Mouse (Mus musculus) liver, postnatal 0 days (tissue): ENCODE results near the gene Slamf8. TPM values are rescaled to one million over a fixed set of nuclear protein-coding genes. Genes with fewer than 3 reads are reported as not detected.

Source experiments
- ATAC-seq: fragments of 200-750 bp; cut with Nextera tagmentation; 2 replicates; pipeline ENCODE4 v1.8.0; 2017; ENCODE audit warnings: mild to moderate bottlenecking, moderate library complexity
- DNase-seq: peaks from one replicate; pipeline ENCODE4 v3.0.0-alpha.2; 2016
- H3K27ac ChIP-seq: fragments of 300-500 bp; sonication (generic); 2 replicates; pipeline ENCODE4 v1.5.1; 2014; ENCODE audit warnings: antibody characterized with exemption, moderate library complexity, mild to moderate bottlenecking, low read depth
- H3K27me3 ChIP-seq: fragments of 300-500 bp; sonication (generic); 2 replicates; pipeline ENCODE4 v1.6.1; 2014; ENCODE audit warnings: low read length, control low read depth, mixed read lengths; ENCODE audit not compliant: insufficient read depth
- H3K36me3 ChIP-seq: fragments of 300-500 bp; sonication (generic); replicated peaks from 2 replicates; pipeline ENCODE4 v1.6.1; 2014; ENCODE audit warnings: mild to moderate bottlenecking, control low read depth, low read length, moderate library complexity, mixed read lengths; ENCODE audit not compliant: insufficient read depth
- H3K4me1 ChIP-seq: fragments of 300-500 bp; sonication (generic); 2 replicates; pipeline ENCODE4 v1.6.1; 2014; ENCODE audit warnings: antibody characterized with exemption, mild to moderate bottlenecking, control low read depth; ENCODE audit not compliant: insufficient read depth
- H3K4me2 ChIP-seq: fragments of 300-500 bp; sonication (generic); 2 replicates; pipeline ENCODE4 v1.6.1; 2014; ENCODE audit warnings: low read depth, mild to moderate bottlenecking, low read length, moderate library complexity, mixed read lengths
- H3K4me3 ChIP-seq: fragments of 300-500 bp; sonication (generic); 2 replicates; pipeline ENCODE4 v1.5.1; 2014; ENCODE audit warnings: low read depth, low read length
- H3K9ac ChIP-seq: fragments of 300-500 bp; sonication (generic); replicated peaks from 2 replicates; pipeline ENCODE4 v1.6.1; 2014; ENCODE audit warnings: mild to moderate bottlenecking, moderate library complexity
- H3K9me3 ChIP-seq: fragments of 300-500 bp; sonication (generic); 2 replicates; pipeline ENCODE4 v1.6.1; 2016; ENCODE audit warnings: mild to moderate bottlenecking, control low read depth, low read length, mixed read lengths
- CTCF ChIP-seq: sonication (generic); IDR thresholded peaks from 2 replicates; pipeline ENCODE4 v1.5.1; 2016; ENCODE audit warnings: antibody characterized with exemption, low read depth
- EP300 ChIP-seq: IDR thresholded peaks from 2 replicates; pipeline ENCODE4 v1.6.1; 2016; ENCODE audit warnings: antibody characterized with exemption, low read depth, mild to moderate bottlenecking
- WGBS: fragments of 180-500 bp; shearing (Covaris S2); extraction: QIAGEN DNeasy Blood & Tissue Kit; methylation state at CpG from one replicate; pipeline ENCODE4 v1.1.7; 2014; ENCODE audit not compliant: insufficient replicate concordance; 5-methylcytosine and 5-hydroxymethylcytosine counted together
- polyA plus RNA-seq: library from polyadenylated mRNA; unstranded; fragments of >200 nt; fragmentation: Nextera tagmentation; extraction: Ambion mirVana; gene quantifications from 2 replicates; pipeline ENCODE4 v1.2.1, GENCODE M21; 2015

The Slamf8 gene
- polyA plus RNA-seq, 1 experiment from 2014 or later, result 0.31 TPM

- Histone ChIP-seq H3K9me3 (no peaks in the 10 kb centered on the region), H3K4me3 (no peak overlapping the region), H3K27me3 (no peaks in the 10 kb centered on the region), H3K9ac (no peak overlapping the region), H3K4me1 (no peaks in the 10 kb centered on the region), H3K36me3 (no peaks in the 10 kb centered on the region), H3K4me2 (no peak overlapping the region), H3K27ac (no peak overlapping the region)
- WGBS, result 64% methylated on average over 6 of the region's 6 CpGs
- no peak for DNase-seq
- TF ChIP-seq EP300 (no peak), CTCF (no peak)
- ATAC-seq, result no peak
These were observed 50.5 kb downstream of the Slamf8 start for GRCm38 (mm10) chr1:172539827-172540226.

- ATAC-seq (no peak), DNase-seq (no peak)
- no peak overlapping the region for H3K9ac ChIP-seq
- no peak overlapping the region for H3K27ac ChIP-seq
- H3K36me3 ChIP-seq, result no peaks in the 10 kb centered on the region
- H3K4me2 ChIP-seq, result no peak overlapping the region
- WGBS, result 81% methylated on average over 16 of the region's 16 CpGs
- no peaks in the 10 kb centered on the region for H3K4me1 ChIP-seq
- no peaks in the 10 kb centered on the region for H3K9me3 ChIP-seq
- no peak overlapping the region for H3K4me3 ChIP-seq
- peaks cover 12% of the 10 kb centered on the region; the same call in 1 of the 2 replicates for H3K27me3 ChIP-seq
- TF ChIP-seq CTCF (no peak), EP300 (no peak)
These were observed 55.3 kb downstream of the Slamf8 start for GRCm38 (mm10) chr1:172535116-172535515.

- Histone ChIP-seq H3K27ac (no peak overlapping the region), H3K27me3 (peaks cover 17% of the 10 kb centered on the region), H3K4me3 (no peak overlapping the region), H3K4me1 (no peaks in the 10 kb centered on the region), H3K36me3 (no peaks in the 10 kb centered on the region), H3K4me2 (no peak overlapping the region; the same call in 1 of the 2 replicates), H3K9me3 (no peaks in the 10 kb centered on the region), H3K9ac (no peak overlapping the region)
- TF ChIP-seq CTCF (no peak), EP300 (no peak)
- no peak for ATAC-seq
- WGBS, result 4% methylated on average over 11 of the region's 13 CpGs
- DNase-seq, result no peak
These were observed 57.8 kb downstream of the Slamf8 start for GRCm38 (mm10) chr1:172532551-172532950.

Other genes starting within 250 kb of the Slamf8 start
- 0.17 and 0.19 TPM in 2 replicates for gene Kcnj10, start 249.4 kb downstream of the Slamf8 start, polyA plus RNA-seq
- gene Pigm, start 214.0 kb downstream of the Slamf8 start, polyA plus RNA-seq, result 1.8 TPM in 2 replicates
- 1.1 and 1.5 TPM in 2 replicates for gene Slamf9, start 115.2 kb downstream of the Slamf8 start, polyA plus RNA-seq
- gene Igsf9, start 108.8 kb downstream of the Slamf8 start, polyA plus RNA-seq, result 0.32 and 0.73 TPM in 2 replicates
- 104 and 105 TPM in 2 replicates for gene Tagln2, start 90.5 kb downstream of the Slamf8 start, polyA plus RNA-seq
- gene Cfap45, start 69.8 kb downstream of the Slamf8 start, polyA plus RNA-seq, result 0.32 and 0.37 TPM in 2 replicates
- gene Vsig8, start 34.6 kb downstream of the Slamf8 start, polyA plus RNA-seq, result not detected in 2 replicates
- 0.12 and 0.31 TPM in 2 replicates for gene Fcrl6, start 12.0 kb upstream of the Slamf8 start, polyA plus RNA-seq
- 12.1 and 13.0 TPM in 2 replicates for gene Dusp23, start 42.4 kb upstream of the Slamf8 start, polyA plus RNA-seq
- 340 and 343 TPM in 2 replicates for gene Crp, start 107.5 kb upstream of the Slamf8 start, polyA plus RNA-seq